Mouse (Mus musculus) CD4-positive, CD25-positive, alpha-beta regulatory T cell, adult 9 weeks (primary cell): ENCODE measurements around the gene Odf3l1. TPM values are rescaled to one million over a fixed set of nuclear protein-coding genes. Genes with fewer than 3 reads are reported as not detected.

Source experiments
- polyA plus RNA-seq: library from polyadenylated mRNA; unstranded; fragments of 100-300 nt; shearing (Covaris generic); gene quantifications from one replicate; pipeline ENCODE4 v1.2.1, GENCODE M21; 2017

Odf3l1 gene
- not detected for polyA plus RNA-seq

DNA sequence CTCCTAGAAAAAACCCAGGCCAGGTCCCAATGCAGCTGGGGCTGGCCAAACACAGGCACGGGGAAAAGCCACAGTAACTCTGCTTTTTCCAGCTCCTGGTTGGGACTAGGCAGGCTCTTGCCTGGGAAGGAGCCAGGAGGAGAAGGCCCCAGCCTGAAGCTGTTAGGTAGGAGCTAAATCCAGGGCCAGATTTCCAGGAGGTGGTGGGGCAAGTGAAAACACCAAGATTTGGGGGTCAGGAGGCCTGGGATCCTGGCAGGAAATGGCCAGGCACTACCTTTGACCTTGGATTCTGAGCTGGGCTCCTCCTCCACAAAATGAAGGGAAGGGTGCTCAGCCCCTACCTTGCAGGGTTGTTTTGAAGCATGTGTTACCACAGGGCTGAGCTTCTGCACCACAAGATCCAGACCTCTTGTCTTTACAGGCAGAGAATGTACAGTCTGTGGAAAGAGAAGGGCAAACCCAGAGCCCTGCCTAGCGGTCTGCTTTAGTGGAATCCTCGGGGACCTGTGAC lies at the start of gene Odf3l1:
Gene Odf3l1, minus strand, starts transcription at position 464 of the 514 bp plus-strand sequence.

DNA sequence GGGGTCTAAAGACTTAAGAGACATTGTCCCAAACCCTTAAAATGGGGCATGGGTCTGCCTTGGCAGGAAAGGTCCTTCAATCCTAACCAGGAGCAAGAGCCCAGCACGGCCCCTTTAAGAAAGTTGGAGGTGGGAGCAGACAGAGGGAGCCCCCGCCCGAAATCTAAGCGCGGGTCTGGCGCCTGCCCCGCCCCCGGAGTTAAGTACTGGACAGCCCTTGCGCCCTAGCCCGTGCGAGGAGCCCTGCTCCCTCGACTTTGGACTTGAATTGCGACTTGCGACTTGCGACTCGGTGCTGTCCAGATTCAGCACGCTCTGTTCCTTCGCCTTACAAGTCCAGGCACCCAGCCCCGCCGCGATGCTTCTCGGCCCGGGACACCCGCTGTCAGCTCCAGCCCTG lies 353 bp upstream of the Odf3l1 start, which contains the start of gene Cspg4:
Gene Cspg4, plus strand, starts transcription at position 202 of the 400 bp plus-strand sequence.

Other genes starting within 250 kb of the Odf3l1 start
- gene Lingo1, start 68.2 kb downstream of the Odf3l1 start, polyA plus RNA-seq, result not detected
- gene Cspg4, start 354 bp upstream of the Odf3l1 start, polyA plus RNA-seq, result not detected
- 15.8 TPM for gene Snx33, start 63.7 kb upstream of the Odf3l1 start, polyA plus RNA-seq
- gene Imp3, start 72.8 kb upstream of the Odf3l1 start, polyA plus RNA-seq, result 22.8 TPM
- gene Snupn, start 86.2 kb upstream of the Odf3l1 start, polyA plus RNA-seq, result 22.7 TPM
- gene Ptpn9, start 130.2 kb upstream of the Odf3l1 start, polyA plus RNA-seq, result 3.1 TPM
- gene Sin3a, start 207.4 kb upstream of the Odf3l1 start, polyA plus RNA-seq, result 55.3 TPM